Mouse (Mus musculus) lung, postnatal 4 days (tissue): ENCODE results near the gene Lrrfip2.

Experiments used
- DNase-seq, 2 experiments: peaks; one replicate each; pipeline ENCODE4 v3.0.0; 2021

Gene Lrrfip2

DNA sequence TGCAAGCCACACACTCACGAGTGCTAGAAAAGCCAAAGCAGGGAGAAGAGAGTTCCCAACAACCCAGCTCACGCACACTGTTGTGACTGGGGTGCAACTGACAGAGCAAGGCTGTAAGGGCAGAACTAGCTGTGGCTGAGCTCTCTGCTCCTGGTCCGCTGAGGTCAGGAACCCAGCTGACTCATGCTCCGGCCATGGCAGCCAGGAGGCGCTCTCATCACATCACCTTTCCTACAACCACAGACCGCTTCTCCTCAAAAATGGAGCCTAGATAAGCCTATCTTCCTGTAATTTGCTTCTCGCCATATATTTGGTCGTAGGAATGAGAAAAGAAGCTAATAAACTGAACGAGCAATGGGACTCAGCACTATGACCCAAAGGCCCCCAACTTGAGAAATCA is 117.3 kb downstream of the Lrrfip2 start:
- no peak for DNase-seq

DNA sequence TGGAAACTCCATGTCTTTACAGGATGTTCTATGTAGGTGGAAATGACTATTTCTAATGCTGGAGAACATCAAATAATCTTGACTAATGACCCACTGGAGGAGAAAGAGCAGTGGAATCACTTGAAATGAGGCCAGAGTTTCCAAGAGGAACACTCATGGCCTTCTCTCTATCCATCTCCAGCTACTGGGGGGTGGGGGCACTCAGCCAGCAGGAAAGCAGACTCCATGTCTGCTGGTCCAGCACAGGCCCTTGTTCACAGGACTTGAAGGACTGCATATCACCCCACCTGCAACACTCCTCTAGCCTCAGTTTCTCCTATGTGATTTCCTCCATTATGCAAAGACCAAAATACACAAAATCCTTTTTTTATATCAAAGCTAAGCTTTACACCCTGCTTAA is 120.3 kb downstream of the Lrrfip2 start:
- DNase-seq = no peak

DNA sequence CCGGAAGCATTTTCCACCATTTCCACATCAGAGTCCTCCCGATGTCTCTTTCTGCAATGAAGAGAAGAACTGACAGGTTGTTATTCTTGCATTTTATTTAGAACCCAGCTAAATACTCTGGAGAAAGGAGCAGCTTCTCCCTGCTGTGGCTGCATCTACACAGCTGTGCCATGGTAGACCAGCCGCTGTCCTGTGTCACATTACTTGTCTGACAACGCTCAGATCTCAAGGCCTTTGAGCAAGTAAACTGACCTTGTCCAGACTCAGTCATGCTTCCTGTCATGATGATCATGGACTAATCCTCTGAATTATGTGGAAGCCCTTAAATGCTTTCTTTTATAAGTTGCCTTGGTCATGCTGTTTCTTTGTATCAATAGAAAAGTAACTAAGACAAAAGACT is 122.4 kb downstream of the Lrrfip2 start:
- no peak for DNase-seq

GRCm38 (mm10) chr9:111243384-111243783 is 126.0 kb downstream of the Lrrfip2 start:
- DNase-seq = no peak

- no peak for DNase-seq
Observed at GRCm38 (mm10) chr9:111245546-111245945, 128.2 kb downstream of the Lrrfip2 start.

DNA sequence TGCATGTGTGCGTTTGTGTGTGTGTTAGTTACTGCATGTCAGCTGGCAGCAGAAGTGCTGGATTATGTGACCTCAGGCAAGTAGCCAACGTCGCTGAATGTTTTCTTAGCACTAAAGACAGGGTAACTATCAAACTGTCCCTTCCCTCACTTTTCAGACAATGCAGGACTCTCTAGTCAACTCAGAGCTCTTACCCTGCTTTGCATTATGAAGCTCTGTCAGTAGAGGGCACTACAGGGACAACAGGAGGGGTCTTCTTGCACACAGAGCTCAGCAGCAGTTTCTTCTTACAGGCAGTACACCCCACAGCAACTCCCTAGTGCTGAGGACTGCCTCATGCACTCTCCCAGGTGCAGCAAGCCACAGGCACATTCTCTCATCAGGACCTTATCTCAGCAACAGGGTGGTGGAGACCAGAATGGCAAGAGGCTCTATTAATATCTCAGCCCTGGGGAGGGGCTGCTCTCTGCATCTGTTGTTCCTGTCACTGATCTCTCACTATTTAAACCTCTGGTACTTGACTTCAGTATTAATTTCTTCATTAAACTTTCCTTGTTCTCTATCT is 130.4 kb downstream of the Lrrfip2 start:
- peak in 1 of 2 experiments; percentile 19 for DNase-seq

DNA sequence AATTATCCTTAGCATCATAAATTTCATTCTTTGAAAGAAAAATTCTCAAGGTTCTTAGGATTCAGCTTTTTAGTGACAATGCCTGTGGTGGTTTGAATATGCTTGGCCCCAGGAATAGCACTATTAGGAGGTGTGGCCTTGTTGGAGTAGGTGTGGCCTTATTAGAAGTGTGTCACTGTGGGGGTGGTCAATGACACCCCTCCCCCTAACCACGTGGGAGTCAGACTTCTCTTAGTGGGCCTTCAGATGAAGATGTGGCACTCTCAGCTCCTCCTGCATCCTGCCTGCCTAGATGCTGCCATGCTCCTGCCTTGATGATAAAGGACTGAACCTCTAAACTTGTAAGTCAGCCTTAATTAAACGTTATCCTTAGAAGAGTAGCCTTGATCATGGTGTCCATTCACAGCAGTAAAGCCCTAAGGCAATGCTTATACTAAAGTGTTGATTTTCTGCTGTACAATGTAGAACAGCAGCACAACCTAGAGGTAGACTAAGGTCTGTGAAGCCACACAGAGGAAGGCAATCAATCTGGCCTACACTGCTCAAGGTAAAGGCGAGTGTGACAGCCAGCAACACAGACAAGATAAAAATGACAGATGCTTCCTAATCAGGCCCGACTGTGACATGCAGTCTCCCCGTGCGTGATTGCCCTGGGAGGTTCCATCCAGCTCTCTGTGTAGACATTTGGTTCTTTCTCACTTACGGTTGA is 134.9 kb downstream of the Lrrfip2 start:
- no peak for DNase-seq

DNA sequence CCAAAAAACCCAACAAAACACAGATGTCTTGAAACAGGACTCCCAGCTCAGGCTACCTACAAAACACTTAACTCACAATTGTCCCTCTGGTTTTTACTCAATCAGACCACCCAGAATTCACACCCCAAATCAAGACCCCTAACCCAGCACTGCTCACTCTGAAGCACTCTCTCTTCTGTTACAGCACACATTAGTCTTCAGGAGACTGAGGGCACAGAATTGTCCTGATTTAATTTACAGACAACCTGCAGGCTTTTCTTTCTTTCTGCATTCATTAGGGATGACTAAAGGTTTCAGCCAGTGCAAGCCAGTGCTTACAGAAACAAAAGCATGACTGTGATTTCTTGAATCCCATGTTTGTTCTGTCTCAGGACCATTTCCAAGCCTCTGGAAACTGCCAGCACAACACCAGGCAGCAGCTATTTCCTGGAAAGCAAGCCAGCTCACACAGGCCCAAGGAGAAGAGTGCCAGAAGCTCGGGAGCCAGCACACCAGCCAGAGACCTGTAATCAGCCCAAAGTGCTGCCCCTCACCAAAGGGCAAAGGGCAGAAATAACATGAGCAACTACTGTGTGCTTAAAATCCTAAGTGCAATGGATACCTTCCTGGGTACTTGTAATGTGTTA is 143.1 kb downstream of the Lrrfip2 start:
- peak; percentile 21 to 31 for DNase-seq

DNA sequence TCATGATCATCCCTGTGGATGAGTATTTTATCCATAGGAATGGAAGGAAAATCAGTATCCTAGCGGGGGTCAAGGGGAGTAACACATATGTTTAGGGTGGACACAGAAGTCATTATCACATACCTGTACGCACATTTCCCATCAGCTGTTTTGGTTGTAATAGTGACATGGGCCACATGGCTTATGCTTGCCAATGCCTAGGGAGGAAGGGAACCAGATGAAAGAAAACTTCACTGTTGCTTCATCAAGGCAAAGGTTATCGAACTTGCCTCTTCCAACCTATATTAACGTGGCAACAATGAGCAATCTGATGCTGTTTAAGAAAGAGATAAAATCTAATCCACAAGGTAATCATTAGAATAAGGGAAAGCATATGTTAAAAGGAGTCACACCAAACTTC is 144.0 kb downstream of the Lrrfip2 start:
- no peak for DNase-seq

DNA sequence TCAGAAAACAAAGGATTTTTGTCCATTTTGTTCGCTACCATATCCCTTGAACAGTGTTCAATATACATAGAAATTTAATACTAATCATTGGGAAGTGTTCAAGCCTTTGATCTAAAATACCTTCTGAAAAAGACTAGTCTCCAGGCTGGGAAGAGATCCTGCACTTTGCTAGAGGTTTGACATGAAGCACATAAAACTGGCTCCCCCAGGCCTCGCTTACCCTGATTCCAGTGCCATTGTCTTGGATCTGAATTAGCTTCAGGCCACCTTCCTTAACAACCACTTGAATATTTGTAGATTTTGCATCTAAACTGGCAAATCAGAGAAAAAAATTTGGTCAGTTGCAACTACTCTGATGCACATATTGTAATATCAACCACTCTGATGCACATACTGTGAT is 150.6 kb downstream of the Lrrfip2 start:
- no peak for DNase-seq

GRCm38 (mm10) chr9:111270606-111271005 is 153.2 kb downstream of the Lrrfip2 start:
- no peak for DNase-seq

GRCm38 (mm10) chr9:111271056-111271433 is 153.7 kb downstream of the Lrrfip2 start:
- DNase-seq = no peak

- peak; percentile 99 to 100 for DNase-seq
Observed at GRCm38 (mm10) chr9:111271434-111272160, 154.2 kb downstream of the Lrrfip2 start, which contains the start of the genes Mlh1 and Epm2aip1. TSS of gene Mlh1 (minus strand) at chr9:111271791. TSS of gene Epm2aip1 (plus strand) at chr9:111271929.

DNA sequence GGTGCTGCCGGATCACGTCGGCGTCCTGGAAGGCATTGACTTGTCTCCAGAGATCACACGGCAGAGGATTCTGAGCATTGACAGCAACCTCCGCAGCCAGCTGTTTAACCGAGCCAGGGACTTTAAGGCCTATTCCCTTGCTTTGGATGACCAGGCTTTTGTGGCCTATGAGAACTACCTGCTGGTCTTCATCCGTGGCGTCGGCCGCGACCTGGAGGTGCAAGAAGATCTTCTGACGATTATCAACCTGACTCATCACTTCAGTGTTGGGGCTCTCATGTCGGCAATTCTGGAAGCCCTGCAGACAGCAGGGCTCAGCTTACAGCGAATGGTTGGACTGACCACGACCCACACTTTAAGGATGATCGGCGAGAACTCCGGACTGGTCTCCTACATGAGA is 155.0 kb downstream of the Lrrfip2 start:
- DNase-seq = no peak

DNA sequence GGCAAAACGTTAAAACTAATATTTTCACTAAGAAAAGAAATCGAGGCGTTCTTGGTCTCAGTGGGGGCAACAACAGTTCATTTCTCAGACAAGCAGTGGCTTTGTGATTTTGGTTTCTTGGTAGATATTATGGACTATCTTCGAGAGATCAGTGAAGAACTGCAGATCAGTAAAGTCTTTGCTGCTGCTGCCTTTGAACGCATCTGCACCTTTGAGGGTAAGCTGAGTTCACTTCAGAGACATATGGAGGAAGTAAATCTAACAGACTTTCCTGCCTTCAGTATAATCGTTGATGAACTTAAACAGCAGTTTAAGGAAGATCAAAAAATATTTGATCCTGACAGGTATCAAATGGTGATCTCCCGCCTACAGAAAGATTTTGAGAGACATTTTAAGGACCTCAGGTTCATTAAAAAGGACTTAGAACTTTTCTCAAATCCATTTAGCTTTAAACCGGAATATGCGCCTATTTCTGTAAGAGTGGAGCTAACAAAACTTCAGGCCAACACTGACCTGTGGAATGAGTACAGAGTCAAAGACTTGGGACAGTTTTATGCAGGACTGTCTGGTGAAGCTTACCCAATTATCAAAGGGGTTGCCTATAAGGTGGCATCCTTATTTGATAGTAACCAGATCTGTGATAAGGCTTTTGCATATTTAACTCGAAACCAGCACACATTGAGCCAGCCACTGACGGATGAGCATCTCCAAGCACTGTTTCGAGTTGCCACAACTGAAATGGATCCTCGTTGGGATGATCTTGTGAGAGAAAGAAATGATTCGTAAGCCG is 155.8 kb downstream of the Lrrfip2 start:
- no peak for DNase-seq

DNA sequence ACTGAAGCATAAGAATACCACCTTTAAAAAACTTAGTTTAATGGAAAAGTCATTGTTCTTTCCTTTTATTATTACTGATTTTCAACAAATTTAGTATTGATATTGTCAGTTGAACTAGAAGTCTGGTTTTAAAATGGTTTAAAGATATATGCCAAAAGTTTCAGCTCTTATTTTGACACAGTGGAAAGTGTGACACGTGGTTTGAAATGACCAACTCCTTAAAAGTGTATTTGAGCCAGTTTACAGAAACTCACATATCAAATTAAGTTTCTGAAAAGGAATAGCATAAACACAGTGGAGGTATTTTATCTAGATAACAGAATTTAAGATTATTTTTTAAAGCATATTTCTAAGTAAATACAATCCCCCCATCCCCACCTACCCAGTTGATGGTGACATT is 156.6 kb downstream of the Lrrfip2 start:
- no peak for DNase-seq

GRCm38 (mm10) chr9:111275156-111275555 is 157.8 kb downstream of the Lrrfip2 start:
- DNase-seq = peak; percentile 20 to 34
